8 mouse cellular contexts compared by ENCODE assay signal in the genomic region with DNA sequence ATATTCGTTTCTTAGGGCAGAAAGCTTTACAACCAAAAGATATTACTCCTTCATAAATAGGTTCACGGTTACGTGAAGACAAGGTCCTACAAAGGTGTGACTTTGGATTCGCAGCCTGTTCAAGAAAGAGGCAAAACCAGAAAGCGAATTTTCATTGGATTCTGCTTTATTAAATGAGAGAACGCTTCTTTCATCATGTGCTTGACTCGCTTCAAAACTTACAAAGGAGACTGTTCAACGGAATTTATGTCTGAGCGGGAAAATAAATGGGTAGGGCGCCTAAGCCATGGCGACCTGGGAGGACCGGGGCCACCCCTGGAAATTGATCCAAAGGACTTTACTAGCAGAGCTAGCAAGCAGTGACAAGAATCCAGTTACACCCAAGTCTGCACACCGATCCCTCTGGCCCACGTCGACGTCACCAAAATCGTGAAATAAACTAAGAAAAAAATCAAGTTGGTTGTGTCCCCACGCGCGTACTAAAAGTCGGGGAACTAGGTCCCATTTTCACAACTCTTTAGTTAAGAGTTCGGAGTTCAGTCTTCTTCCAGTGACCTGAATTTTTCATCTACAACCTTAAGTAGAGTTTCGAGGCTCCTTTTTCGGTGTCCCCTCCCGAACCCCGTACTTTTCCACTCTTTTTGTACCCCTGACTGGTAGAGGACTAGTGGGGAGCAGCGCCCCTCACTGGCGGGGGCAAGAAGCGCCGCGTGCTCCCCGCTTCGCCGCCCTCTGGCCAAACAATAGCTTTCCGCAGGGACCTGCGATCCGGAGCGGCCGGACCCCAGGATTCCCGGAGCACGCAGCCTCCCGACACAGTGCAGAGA. TPM values are rescaled to one million over a fixed set of nuclear protein-coding genes. Genes with fewer than 3 reads are reported as not detected.
DNase-seq lines count a peak whose midpoint lies in the region; ATAC-seq and TF ChIP-seq lines count a peak whose summit lies in the region.

No protein-coding gene starts in this region.

- H3K9ac ChIP-seq in hindbrain, postnatal 0 days (replicated peaks; ENCODE audit: low read length) = peak overlapping the region; percentile 91

- no peak overlapping the region for H3K27ac ChIP-seq in layer of hippocampus, adult 2 months
- peak overlapping the region; percentile 81 for H3K27ac ChIP-seq in hindbrain, postnatal 0 days

- H3K4me3 ChIP-seq in layer of hippocampus, adult 2 months = peak overlapping the region; percentile 86
- peak overlapping the region; percentile 95 for H3K4me3 ChIP-seq in hindbrain, postnatal 0 days (ENCODE audit: low read length)

- H3K36me3 ChIP-seq in hindbrain, postnatal 0 days (ENCODE audit: insufficient read depth, low read length) = no peaks in the 10 kb centered on the region

- ATAC-seq in hindbrain, postnatal 0 days = no peak

- peak overlapping the region; percentile 64 for H3K4me2 ChIP-seq in hindbrain, postnatal 0 days (ENCODE audit: low read depth, low read length)

- H3K9me3 ChIP-seq in hindbrain, postnatal 0 days (ENCODE audit: low read length) = no peaks in the 10 kb centered on the region

- 7% methylated on average over 42 of the region's 42 CpGs for WGBS in hindbrain, postnatal 0 days

- DNase-seq in layer of hippocampus, adult 2 months (ENCODE audit: low spot score in 2 of 2) = no peak
- DNase-seq in layer of hippocampus, adult 8-10 months (ENCODE audit: low spot score in 2 of 2) = no peak
- DNase-seq in embryo, embryonic 10 days (ENCODE audit: low spot score) = peak; percentile 33
- DNase-seq in hindbrain, postnatal 0 days (ENCODE audit: low spot score) = no peak
- peak; percentile 59 for DNase-seq in neural tube, embryonic 10.5 days (ENCODE audit: extremely low spot score, low spot score)
- DNase-seq in frontal cortex, postnatal 10 days (ENCODE audit: low spot score in 2 of 2) = no peak
- DNase-seq in spleen, adult 12 weeks (ENCODE audit: low spot score) = no peak
- DNase-seq in adrenal gland, adult 18-20 months (ENCODE audit: low spot score in 2 of 2) = no peak

- H3K27me3 ChIP-seq in hindbrain, postnatal 0 days (ENCODE audit: insufficient read depth, low read length) = 0 out of 2 replicates have a peak, but pooled peaks cover 8% of the 10 kb centered on the region

- H3K4me1 ChIP-seq in hindbrain, postnatal 0 days (ENCODE audit: insufficient read depth, low read length) = peaks cover 15% of the 10 kb centered on the region

- peak; percentile 87 for TF ChIP-seq CTCF in layer of hippocampus, adult 2 months (conservative IDR thresholded peaks at IDR 0.05)
- TF ChIP-seq CTCF in hindbrain, postnatal 0 days (IDR thresholded peaks at IDR 0.05; ENCODE audit: low read depth) = peak; percentile 68

RNA-seq across cellular contexts. Expression of gene Cbx2, which starts 0.5 kb away (rescaled TPM):
- 1 to 10 TPM; 2.9 to 3.1 TPM for total RNA-seq in layer of hippocampus, adult 2 months (2021)
- 1 to 10 TPM; 1.7 to 3.9 (median 2.4) TPM for total RNA-seq in layer of hippocampus, adult 8-10 months (2022)
- 14.6 and 18.9 TPM in 2 replicates for total RNA-seq in hindbrain, postnatal 0 days (2014; rRNA removed)
- polyA plus RNA-seq in hindbrain, postnatal 0 days (2015; fragmentation: Nextera tagmentation; extraction: Ambion mirVana) = 7.0 and 7.4 TPM in 2 replicates
- 1 to 10 TPM; 3.1 to 6.6 TPM for total RNA-seq in adrenal gland, adult 18-20 months (2021)

RNA-seq across cellular contexts. Expression of gene Cbx8, which starts 18.5 kb away (rescaled TPM):
- total RNA-seq in layer of hippocampus, adult 2 months (2021) = 10 to 100 TPM; 10.2 to 11.3 TPM
- total RNA-seq in layer of hippocampus, adult 8-10 months (2022) = 10 to 100 TPM in 2 of 4 experiments, 1 to 10 TPM in 2; 6.9 to 11.9 (median 9.6) TPM
- total RNA-seq in hindbrain, postnatal 0 days (2014; rRNA removed) = 10.0 and 11.4 TPM in 2 replicates
- polyA plus RNA-seq in hindbrain, postnatal 0 days (2015; fragmentation: Nextera tagmentation; extraction: Ambion mirVana) = 6.5 and 7.6 TPM in 2 replicates
- total RNA-seq in adrenal gland, adult 18-20 months (2021) = 10 to 100 TPM; 12.2 to 16.7 TPM

RNA-seq across cellular contexts. Expression of gene Enpp7, which starts 34.3 kb away (rescaled TPM):
- total RNA-seq in layer of hippocampus, adult 2 months (2021) = not detected
- not detected for total RNA-seq in layer of hippocampus, adult 8-10 months (2022)
- not detected in 2 replicates for total RNA-seq in hindbrain, postnatal 0 days (2014; rRNA removed)
- polyA plus RNA-seq in hindbrain, postnatal 0 days (2015; fragmentation: Nextera tagmentation; extraction: Ambion mirVana) = not detected in 2 replicates
- total RNA-seq in adrenal gland, adult 18-20 months (2021) = not detected

Comparison
In these comparisons a context has a peak if more than half of its experiments do, and no peak if none do; other contexts are left out.
1. DNase-seq: peak in embryo, embryonic 10 days (single experiment) and neural tube, embryonic 10.5 days (single experiment); none in layer of hippocampus, adult 2 months (0 of 2), layer of hippocampus, adult 8-10 months (0 of 2), hindbrain, postnatal 0 days (single experiment), frontal cortex, postnatal 10 days (0 of 2), spleen, adult 12 weeks (single experiment) and adrenal gland, adult 18-20 months (0 of 2).